ENCODE assay signal across 8 mouse cellular contexts in genomic region chr14:78731240-78731639, GRCm38 (mm10). TPM values are rescaled to one million over a fixed set of nuclear protein-coding genes. Genes with fewer than 3 reads are reported as not detected.
DNase-seq lines count a peak whose midpoint lies in the region; ATAC-seq lines count a peak whose summit lies in the region.

No protein-coding gene starts in this region.

- H3K9ac ChIP-seq in embryonic facial prominence, embryonic 13.5 days: peak overlapping the region; percentile 86

- H3K9me3 ChIP-seq in embryonic facial prominence, embryonic 13.5 days: no peaks in the 10 kb centered on the region

- peak; percentile 21 for DNase-seq in thymus, postnatal 4 days
- no peak for DNase-seq in thymus, postnatal 14 days
- peak; percentile 3 for DNase-seq in heart, postnatal 25 days (ENCODE audit: low spot score)
- peak; percentile 37 to 39 for DNase-seq in layer of hippocampus, postnatal 36 days
- DNase-seq in lung, postnatal 14 days: peak; percentile 33
- DNase-seq in right cerebral cortex, postnatal 14 days: peak; percentile 46
- DNase-seq in ovary, postnatal 10 days (ENCODE audit: low spot score): no peak

- peak overlapping the region; percentile 80 for H3K4me3 ChIP-seq in embryonic facial prominence, embryonic 13.5 days

- peaks cover 33% of the 10 kb centered on the region for H3K27me3 ChIP-seq in embryonic facial prominence, embryonic 13.5 days

- 10% methylated on average over 12 of the region's 12 CpGs for WGBS in embryonic facial prominence, embryonic 13.5 days

- H3K4me2 ChIP-seq in embryonic facial prominence, embryonic 13.5 days: peak overlapping the region; percentile 99

- intact Hi-C loops in heart, postnatal 25 days (cut with DNase I): loop anchor here (1.0 to 5.0 kb wide), 2 partner anchors 54 to 118 kb away; partner anchors contain the start of gene Vwa8

- ATAC-seq in embryonic facial prominence, embryonic 13.5 days (ENCODE audit: insufficient number of reproducible peaks, insufficient read depth, low FRiP score, low TSS enrichment, low read depth): no peak

- H3K27ac ChIP-seq in embryonic facial prominence, embryonic 13.5 days: no peak overlapping the region

- no peaks in the 10 kb centered on the region for H3K36me3 ChIP-seq in embryonic facial prominence, embryonic 13.5 days

- H3K4me1 ChIP-seq in embryonic facial prominence, embryonic 13.5 days: peaks cover 19% of the 10 kb centered on the region

RNA-seq across cellular contexts. Expression of gene Dgkh, which starts 1.3 kb away (rescaled TPM):
- 1.7 and 1.8 TPM in 2 replicates for polyA plus RNA-seq in embryonic facial prominence, embryonic 13.5 days (2015; fragmentation: Nextera tagmentation; extraction: Ambion mirVana)
- 1 to 10 TPM; 6.1 to 7.8 TPM for total RNA-seq in heart, postnatal 25 days (2021)
- 100 to 1,000 TPM in 1 of 2 experiments, 10 to 100 TPM in 1; 98.9 to 121 TPM for total RNA-seq in layer of hippocampus, postnatal 36 days (2021)

Comparison
In these comparisons a context has a peak if more than half of its experiments do, and no peak if none do; other contexts are left out.
1. DNase-seq: peak in thymus, postnatal 4 days (single experiment), heart, postnatal 25 days (single experiment), layer of hippocampus, postnatal 36 days (2 of 2), lung, postnatal 14 days (single experiment) and right cerebral cortex, postnatal 14 days (single experiment); none in thymus, postnatal 14 days (single experiment) and ovary, postnatal 10 days (single experiment).
2. RNA of gene Dgkh, which starts 1.3 kb away (total RNA-seq): 98.9 to 121 TPM in layer of hippocampus, postnatal 36 days; 6.1 to 7.8 TPM in heart, postnatal 25 days; every median in the first group is over 10 times any median in the second.